Mouse (Mus musculus) limb, embryonic 14.5 days (tissue): Measurements from ENCODE around the gene Snorc. TPM values are rescaled to one million over a fixed set of nuclear protein-coding genes. Genes with fewer than 3 reads are reported as not detected.
A peak's percentile ranks its signal among the peaks of the same experiment; 100 is the strongest.

Experiments used
- ATAC-seq: fragments of 200-750 bp; cut with Nextera tagmentation; 2 replicates; pipeline ENCODE4 v1.8.0; 2017; ENCODE audit warnings: low read depth, moderate number of reproducible peaks, moderate TSS enrichment; ENCODE audit not compliant: low FRiP score
- DNase-seq: peaks from one replicate; pipeline ENCODE4 v3.0.0-alpha.2; 2015; ENCODE audit warnings: low spot score
- H3K27ac ChIP-seq: fragments of 300-500 bp; sonication (generic); replicated peaks from 2 replicates; pipeline ENCODE4 v1.5.1; 2014; ENCODE audit warnings: low read depth, mild to moderate bottlenecking, low read length, moderate library complexity, mixed read lengths
- H3K27me3 ChIP-seq: fragments of 300-500 bp; sonication (generic); 2 replicates; pipeline ENCODE4 v1.6.1; 2014; ENCODE audit warnings: low read length, mixed read lengths; ENCODE audit not compliant: control insufficient read depth, insufficient read depth
- H3K36me3 ChIP-seq: fragments of 300-500 bp; sonication (generic); 2 replicates; pipeline ENCODE4 v1.6.1; 2014; ENCODE audit warnings: mild to moderate bottlenecking, low read length, moderate library complexity, mixed read lengths; ENCODE audit not compliant: control insufficient read depth, insufficient read depth
- H3K4me1 ChIP-seq: fragments of 300-500 bp; sonication (generic); 2 replicates; pipeline ENCODE4 v1.6.1; 2014; ENCODE audit warnings: antibody characterized with exemption, low read length, mixed read lengths; ENCODE audit not compliant: control insufficient read depth, insufficient read depth
- H3K4me2 ChIP-seq: fragments of 300-500 bp; sonication (generic); replicated peaks from 2 replicates; pipeline ENCODE4 v1.6.1; 2014; ENCODE audit warnings: low read depth, mild to moderate bottlenecking, low read length, moderate library complexity; ENCODE audit not compliant: severe bottlenecking
- H3K4me3 ChIP-seq: fragments of 300-500 bp; sonication (generic); replicated peaks from 2 replicates; pipeline ENCODE4 v1.5.1; 2014; ENCODE audit warnings: low read length
- H3K9ac ChIP-seq: fragments of 300-500 bp; sonication (generic); 2 replicates; pipeline ENCODE4 v1.6.1; 2014; ENCODE audit warnings: mild to moderate bottlenecking, low read depth, low read length, moderate library complexity; ENCODE audit not compliant: severe bottlenecking
- H3K9me3 ChIP-seq: fragments of 300-500 bp; sonication (generic); 2 replicates; pipeline ENCODE4 v1.6.1; 2016; ENCODE audit warnings: low read length; ENCODE audit not compliant: control insufficient read depth
- POLR2A ChIP-seq: fragments of 200-500 bp; IDR thresholded peaks from 2 replicates; pipeline ENCODE4 v1.8.0; 2012; ENCODE audit warnings: inconsistent platforms, mild to moderate bottlenecking, moderate library complexity, borderline replicate concordance; ENCODE audit not compliant: insufficient read depth, insufficient read length; ENCODE audit errors: extremely low read depth
- WGBS: fragments of 180-500 bp; shearing (Covaris S2); extraction: QIAGEN DNeasy Blood & Tissue Kit; methylation state at CpG from one replicate; pipeline ENCODE4 v1.1.7; 2014; 5-methylcytosine and 5-hydroxymethylcytosine counted together
- polyA plus RNA-seq, 2 experiments: library from polyadenylated mRNA; depleted of rRNA in 1 of 2; stranded (reverse) in 1 of 2; unstranded in 1 of 2; fragments of >200 nt; fragmentation: Nextera tagmentation in 1 of 2; extraction: Ambion mirVana in 1 of 2; gene quantifications; 2 replicates each; pipeline versions ENCODE4 v1.2.1 to v1.2.3; 2012 to 2014

Gene Snorc
- polyA plus RNA-seq, 2 experiments: 69.9 to 204 TPM

DNA sequence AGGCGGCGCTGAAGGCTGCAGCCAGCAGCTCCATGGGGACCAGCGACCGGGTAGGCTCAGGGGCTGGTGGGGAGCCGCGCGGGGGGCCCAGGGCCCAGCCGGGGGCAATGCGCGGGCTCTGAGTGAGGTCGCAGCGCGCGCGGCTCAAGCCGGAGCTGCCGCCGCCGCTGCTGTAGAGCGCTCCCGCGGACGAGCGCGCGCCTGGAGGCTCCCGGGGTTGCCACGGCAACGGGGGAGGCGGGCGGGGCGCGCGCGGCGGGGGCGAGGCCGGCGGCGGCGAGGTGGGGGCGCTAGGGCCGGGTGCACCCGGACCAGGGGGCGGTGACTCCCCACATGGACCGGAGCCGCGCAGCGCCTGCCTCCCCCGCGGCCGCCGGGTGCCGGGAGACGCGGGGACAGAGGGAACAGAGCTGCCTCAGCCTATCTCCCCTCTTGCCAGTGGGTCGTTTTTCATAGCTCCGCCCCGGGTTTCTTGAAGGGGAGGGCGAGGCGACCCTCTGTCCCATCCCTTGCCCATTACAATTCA is 40.2 kb downstream of the Snorc start:
- Histone ChIP-seq H3K9ac (peak overlapping the region; percentile 52), H3K4me2 (peak overlapping the region; percentile 100), H3K4me3 (peak overlapping the region; percentile 65), H3K9me3 (no peaks in the 10 kb centered on the region), H3K27ac (no peak overlapping the region), H3K4me1 (peaks cover 4% of the 10 kb centered on the region), H3K36me3 (no peaks in the 10 kb centered on the region), H3K27me3 (peaks cover 41% of the 10 kb centered on the region)
- DNase-seq (peak; percentile 19), ATAC-seq (peak; percentile 77)
- WGBS: 0% methylated on average over 35 of the region's 61 CpGs
- TF ChIP-seq POLR2A: no peak

DNA sequence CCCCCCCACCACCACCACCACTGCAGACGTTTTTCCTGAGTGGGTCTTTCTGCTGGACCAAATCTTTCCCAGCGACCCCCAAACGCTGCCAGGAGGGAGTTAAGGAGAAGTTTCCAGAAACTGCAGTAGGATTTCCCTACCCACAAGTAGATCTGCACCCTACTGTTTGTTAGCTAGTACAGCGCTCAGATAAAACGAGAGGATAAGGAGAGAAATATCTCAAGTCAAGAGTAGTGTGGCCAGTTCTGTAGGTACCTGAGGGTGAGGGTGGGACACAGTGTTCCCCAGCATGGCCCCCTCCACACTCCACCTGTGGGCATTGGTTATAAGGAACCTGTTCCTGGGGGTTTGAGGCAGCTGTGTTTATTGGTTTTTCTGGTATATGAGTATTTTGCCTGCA is 40.8 kb downstream of the Snorc start:
- DNase-seq: no peak
- Histone ChIP-seq H3K4me3 (peak overlapping the region; percentile 65; the same call in 1 of the 2 replicates), H3K27me3 (peaks cover 41% of the 10 kb centered on the region), H3K9me3 (no peaks in the 10 kb centered on the region), H3K9ac (no peak overlapping the region), H3K4me2 (peak overlapping the region; percentile 100), H3K27ac (no peak overlapping the region), H3K4me1 (peaks cover 4% of the 10 kb centered on the region), H3K36me3 (no peaks in the 10 kb centered on the region)
- ATAC-seq: no peak
- no peak for TF ChIP-seq POLR2A
- WGBS: 12% methylated on average over 5 of the region's 5 CpGs

DNA sequence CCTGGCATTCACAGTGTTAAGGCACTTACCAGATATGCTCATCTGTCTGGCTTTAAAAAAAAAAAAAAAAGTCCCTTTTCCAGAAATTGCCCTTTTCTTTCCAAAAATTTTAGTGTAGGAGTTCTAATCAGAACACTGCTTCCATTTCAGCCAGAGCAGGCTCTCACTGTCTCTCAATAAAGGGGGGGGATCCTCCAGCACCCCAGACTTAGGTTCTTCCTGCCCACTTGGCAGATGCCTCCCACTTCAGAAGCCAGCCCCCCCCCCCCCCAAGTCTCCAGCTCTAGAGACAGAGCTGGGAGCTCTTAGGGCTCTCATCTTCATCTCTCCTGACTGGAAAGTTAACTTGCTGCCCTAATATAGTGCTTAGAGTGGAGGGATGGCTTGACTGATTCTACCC is 50.4 kb downstream of the Snorc start:
- H3K9me3 ChIP-seq: no peaks in the 10 kb centered on the region
- no peak overlapping the region for H3K4me3 ChIP-seq
- H3K27me3 ChIP-seq: no peaks in the 10 kb centered on the region
- H3K9ac ChIP-seq: 0 out of 2 replicates have a peak overlapping the region, but pooled peaks have one; percentile 0
- ATAC-seq: no peak
- H3K4me2 ChIP-seq: no peak overlapping the region
- no peak overlapping the region for H3K27ac ChIP-seq
- no peak for TF ChIP-seq POLR2A
- no peak for DNase-seq
- H3K4me1 ChIP-seq: no peaks in the 10 kb centered on the region
- H3K36me3 ChIP-seq: no peaks in the 10 kb centered on the region

DNA sequence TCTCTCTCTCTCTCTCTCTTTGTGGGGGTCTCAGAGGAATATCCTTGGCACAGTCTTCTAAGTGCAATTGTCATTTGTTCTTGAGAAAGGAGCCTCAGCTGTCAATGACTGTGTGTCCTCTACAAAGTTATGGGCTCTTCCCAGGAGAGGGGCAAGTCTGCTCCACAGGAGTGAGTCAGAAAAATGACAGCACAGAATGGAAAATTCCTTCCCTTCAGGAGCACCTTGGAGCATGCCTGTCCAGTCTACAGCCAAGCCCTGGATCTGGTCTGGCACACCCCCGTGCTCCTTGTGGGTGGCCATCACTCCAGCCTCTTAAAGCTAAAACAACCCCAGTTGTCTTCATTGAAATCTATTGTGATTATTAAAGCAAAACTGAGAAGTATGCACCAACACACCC is 51.5 kb downstream of the Snorc start:
- no peak for TF ChIP-seq POLR2A
- DNase-seq (no peak), ATAC-seq (no peak)
- Histone ChIP-seq H3K9ac (no peak overlapping the region), H3K36me3 (no peaks in the 10 kb centered on the region), H3K27ac (no peak overlapping the region), H3K9me3 (no peaks in the 10 kb centered on the region), H3K4me2 (no peak overlapping the region), H3K27me3 (no peaks in the 10 kb centered on the region), H3K4me3 (no peak overlapping the region), H3K4me1 (no peaks in the 10 kb centered on the region)
- 61% methylated on average over 1 of the region's 1 CpGs for WGBS

GRCm38 (mm10) chr1:87525041-87525440 is 55.0 kb downstream of the Snorc start:
- no peak for TF ChIP-seq POLR2A

More at GRCm38 (mm10) chr1:87525041-87525440, 55.0 kb downstream of the Snorc start:
- Histone ChIP-seq H3K36me3 (no peaks in the 10 kb centered on the region), H3K4me1 (no peaks in the 10 kb centered on the region), H3K4me3 (no peak overlapping the region), H3K27me3 (no peaks in the 10 kb centered on the region), H3K9me3 (no peaks in the 10 kb centered on the region), H3K27ac (no peak overlapping the region), H3K4me2 (no peak overlapping the region), H3K9ac (no peak overlapping the region)
- WGBS: 91% methylated on average over 7 of the region's 7 CpGs
- ATAC-seq (no peak), DNase-seq (no peak)

Other genes starting within 250 kb of the Snorc start
- 2.3 TPM in 2 replicates for gene Efhd1, start 205.9 kb upstream of the Snorc start, polyA plus RNA-seq (2012; rRNA removed)
- gene Efhd1, start 205.9 kb upstream of the Snorc start, polyA plus RNA-seq (2014; fragmentation: Nextera tagmentation; extraction: Ambion mirVana): 2.2 and 2.5 TPM in 2 replicates
- gene Gigyf2, start 143.3 kb upstream of the Snorc start, polyA plus RNA-seq (2012; rRNA removed): 64.0 and 65.6 TPM in 2 replicates
- 47.7 and 57.5 TPM in 2 replicates for gene Gigyf2, start 143.3 kb upstream of the Snorc start, polyA plus RNA-seq (2014; fragmentation: Nextera tagmentation; extraction: Ambion mirVana)
- gene Kcnj13, start 75.5 kb upstream of the Snorc start, polyA plus RNA-seq (2012; rRNA removed): 0.32 and 0.44 TPM in 2 replicates
- 1.2 and 1.3 TPM in 2 replicates for gene Kcnj13, start 75.5 kb upstream of the Snorc start, polyA plus RNA-seq (2014; fragmentation: Nextera tagmentation; extraction: Ambion mirVana)
- 0.04 TPM in 1 of 2 replicates, not detected in the other for gene Neu2, start 39.6 kb downstream of the Snorc start, polyA plus RNA-seq (2012; rRNA removed)
- gene Neu2, start 39.6 kb downstream of the Snorc start, polyA plus RNA-seq (2014; fragmentation: Nextera tagmentation; extraction: Ambion mirVana): not detected in 2 replicates
- 1.8 and 1.9 TPM in 2 replicates for gene Ngef, start 103.6 kb downstream of the Snorc start, polyA plus RNA-seq (2012; rRNA removed)
- 1.0 and 1.3 TPM in 2 replicates for gene Ngef, start 103.6 kb downstream of the Snorc start, polyA plus RNA-seq (2014; fragmentation: Nextera tagmentation; extraction: Ambion mirVana)
- 9.4 and 9.7 TPM in 2 replicates for gene Inpp5d, start 150.0 kb downstream of the Snorc start, polyA plus RNA-seq (2012; rRNA removed)
- 5.9 and 9.8 TPM in 2 replicates for gene Inpp5d, start 150.0 kb downstream of the Snorc start, polyA plus RNA-seq (2014; fragmentation: Nextera tagmentation; extraction: Ambion mirVana)